Mouse (Mus musculus) bone marrow macrophage, adult 2 months (primary cell): ENCODE results near the gene Aldh3a1.

ENCODE experiments used
- CTCF ChIP-seq: IDR thresholded peaks from 2 replicates; pipeline ENCODE4 v1.5.1; 2012; ENCODE audit warnings: low read depth, mild to moderate bottlenecking, low read length, moderate library complexity
- POLR2A ChIP-seq: IDR thresholded peaks from 2 replicates; pipeline ENCODE4 v1.6.1; 2012; ENCODE audit warnings: mild to moderate bottlenecking, low read depth, low read length, borderline replicate concordance

- TF ChIP-seq POLR2A (no peak), CTCF (peak; percentile 73)
Observed at GRCm38 (mm10) chr11:61193392-61193791, 13.9 kb upstream of the Aldh3a1 start.
